Mouse (Mus musculus): ENCODE results near the gene Hmgn1.

- no peak for TF ChIP-seq CTCF (IDR thresholded peaks at IDR 0.05; ENCODE audit: borderline replicate concordance, insufficient read depth, low read length)
- TF ChIP-seq POLR2A (IDR thresholded peaks at IDR 0.05; ENCODE audit: low read depth, low read length), result no peak
Measured at GRCm38 (mm10) chr16:96126684-96127171, 801 bp downstream of the Hmgn1 start.

All from embryonic fibroblast, embryonic 13.5 days (primary cell).